Mouse (Mus musculus): ENCODE data around the gene G530012D18Rik. TPM values are rescaled to one million over a fixed set of nuclear protein-coding genes. Genes with fewer than 3 reads are reported as not detected.
"Not testable (repeated sequence)": the region's sequence is repeated elsewhere in the genome, so short reads cannot be mapped to it uniquely, and the experiment has no call there.

The G530012D18Rik gene
- polyA plus RNA-seq, 1 experiment from 2014 or later: not detected

- not testable (repeated sequence) for H3K27ac ChIP-seq (replicated peaks); H3K27me3 ChIP-seq (ENCODE audit: low read depth, poor library complexity, severe bottlenecking); H3K4me3 ChIP-seq; DNase-seq (ENCODE audit: low spot score); H3K36me3 ChIP-seq; H3K9me3 ChIP-seq (replicated peaks); H3K4me1 ChIP-seq
- 89% methylated on average over 8 of the region's 8 CpGs for WGBS
Measured at GRCm38 (mm10) chr1:85592526-85592925, 17.1 kb downstream of the G530012D18Rik start.

- H3K27ac ChIP-seq (replicated peaks); H3K4me1 ChIP-seq; H3K36me3 ChIP-seq; H3K9me3 ChIP-seq (replicated peaks); H3K27me3 ChIP-seq (ENCODE audit: low read depth, poor library complexity, severe bottlenecking); H3K4me3 ChIP-seq; DNase-seq (ENCODE audit: low spot score): not testable (repeated sequence)
- WGBS: 79% methylated on average over 17 of the region's 17 CpGs
Measured at GRCm38 (mm10) chr1:85598271-85599012, 23.0 kb downstream of the G530012D18Rik start, which contains the start of gene Sp110. TSS of gene Sp110 (minus strand) at chr1:85598817.

- 50% methylated on average over 1 of the region's 5 CpGs for whole genome bisulfite sequencing
Measured at GRCm38 (mm10) chr1:85600078-85600477, 24.6 kb downstream of the G530012D18Rik start, which contains the start of gene Sp140. TSS of gene Sp140 (plus strand) at chr1:85600378.

DNA sequence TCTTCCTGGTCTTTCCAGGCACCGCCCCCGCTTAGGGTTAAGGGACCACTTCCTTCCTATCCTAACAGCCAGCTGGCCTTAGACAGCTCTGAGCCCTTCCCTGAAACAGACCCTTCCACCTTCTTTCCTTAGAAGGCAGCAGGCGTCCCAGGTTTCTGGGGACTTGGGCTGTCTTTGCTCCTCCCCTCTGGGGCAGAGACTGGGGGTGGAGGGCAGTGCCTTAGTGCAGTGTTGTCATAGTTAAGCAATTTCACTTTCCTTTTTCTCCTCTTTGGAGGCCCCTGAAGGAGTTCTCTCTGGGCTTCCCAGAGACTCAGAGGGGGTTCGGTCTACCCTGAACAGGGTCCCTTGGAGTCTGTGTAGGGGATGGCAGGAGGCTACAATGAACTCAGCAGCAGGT lies 25.3 kb downstream of the G530012D18Rik start:
- not testable (repeated sequence) for H3K4me3 ChIP-seq; H3K27me3 ChIP-seq (ENCODE audit: low read depth, poor library complexity, severe bottlenecking); H3K9me3 ChIP-seq (replicated peaks); H3K36me3 ChIP-seq; DNase-seq (ENCODE audit: low spot score); H3K27ac ChIP-seq (replicated peaks); H3K4me1 ChIP-seq
- 61% methylated on average over 4 of the region's 4 CpGs for WGBS

More at GRCm38 (mm10) chr1:85600078-85600477, 24.6 kb downstream of the G530012D18Rik start, which contains the start of gene Sp140:
- H3K27me3 ChIP-seq (ENCODE audit: low read depth, poor library complexity, severe bottlenecking); H3K4me1 ChIP-seq; DNase-seq (ENCODE audit: low spot score); H3K27ac ChIP-seq (replicated peaks); H3K36me3 ChIP-seq; H3K9me3 ChIP-seq (replicated peaks); H3K4me3 ChIP-seq: not testable (repeated sequence)

- not testable (repeated sequence) for DNase-seq (ENCODE audit: low spot score); H3K4me3 ChIP-seq; H3K4me1 ChIP-seq; H3K36me3 ChIP-seq; H3K27me3 ChIP-seq (ENCODE audit: low read depth, poor library complexity, severe bottlenecking); H3K27ac ChIP-seq (replicated peaks)
- peaks cover 12% of the 10 kb centered on the region for H3K9me3 ChIP-seq (replicated peaks)
- 100% methylated on average over 1 of the region's 1 CpGs for WGBS
Measured at GRCm38 (mm10) chr1:85604341-85604740, 28.9 kb downstream of the G530012D18Rik start.

- H3K27me3 ChIP-seq (ENCODE audit: low read depth, poor library complexity, severe bottlenecking); H3K9me3 ChIP-seq (replicated peaks); H3K27ac ChIP-seq (replicated peaks): not testable (repeated sequence)
Measured at GRCm38 (mm10) chr1:85608361-85608760, 32.9 kb downstream of the G530012D18Rik start.

DNA sequence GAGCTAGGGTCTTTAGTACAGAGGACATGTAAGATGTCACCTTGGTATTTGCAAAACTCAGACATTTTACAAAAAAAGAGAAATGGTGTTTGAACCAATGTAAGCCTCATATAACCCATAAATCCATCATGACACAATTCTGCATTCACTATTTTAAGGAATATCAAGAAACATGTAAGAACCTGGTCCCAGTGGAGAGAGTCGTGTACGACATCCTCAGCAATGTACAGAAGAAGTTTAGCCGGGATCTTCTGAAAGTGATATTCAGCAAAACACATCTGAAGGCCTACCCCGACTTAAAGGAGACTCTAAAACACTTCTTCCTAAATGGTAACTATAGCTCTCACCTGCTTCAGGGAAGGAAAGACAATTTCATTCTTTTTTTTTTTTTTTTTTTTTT lies 35.1 kb downstream of the G530012D18Rik start:
- H3K27me3 ChIP-seq (ENCODE audit: low read depth, poor library complexity, severe bottlenecking); DNase-seq (ENCODE audit: low spot score); H3K27ac ChIP-seq (replicated peaks); H3K36me3 ChIP-seq; H3K9me3 ChIP-seq (replicated peaks); H3K4me1 ChIP-seq; H3K4me3 ChIP-seq: not testable (repeated sequence)
- no CpG with 5 or more reads among the region's 4 CpGs for WGBS

More at GRCm38 (mm10) chr1:85608361-85608760, 32.9 kb downstream of the G530012D18Rik start:
- not testable (repeated sequence) for H3K4me1 ChIP-seq; DNase-seq (ENCODE audit: low spot score); H3K36me3 ChIP-seq; H3K4me3 ChIP-seq
- WGBS: 82% methylated on average over 3 of the region's 4 CpGs

GRCm38 (mm10) chr1:85615096-85615495 lies 39.6 kb downstream of the G530012D18Rik start:
- peaks cover 12% of the 10 kb centered on the region; the same call in 1 of the 2 replicates for H3K9me3 ChIP-seq (replicated peaks)
- not testable (repeated sequence) for DNase-seq (ENCODE audit: low spot score); H3K36me3 ChIP-seq; H3K27me3 ChIP-seq (ENCODE audit: low read depth, poor library complexity, severe bottlenecking); H3K4me1 ChIP-seq; H3K4me3 ChIP-seq; H3K27ac ChIP-seq (replicated peaks)
- 90% methylated on average over 3 of the region's 3 CpGs for WGBS

DNA sequence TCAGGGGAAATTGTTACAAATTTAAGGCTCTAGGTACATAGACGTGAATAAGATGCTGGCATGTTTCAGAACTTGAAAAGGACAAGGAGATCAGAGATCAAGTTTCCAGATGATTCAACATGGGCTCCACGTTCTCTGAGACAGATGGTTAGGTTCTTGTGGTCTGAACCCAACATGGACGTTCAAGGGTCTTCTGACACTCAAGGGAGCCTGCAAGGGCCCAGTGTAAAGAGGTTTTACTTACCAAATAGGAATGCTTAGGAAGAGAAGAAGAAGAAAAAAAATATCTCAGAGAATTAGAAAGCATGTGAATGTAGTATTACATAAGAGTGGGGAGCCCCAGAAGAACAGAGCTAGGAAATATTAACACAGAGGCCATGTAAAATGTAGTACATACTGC lies 40.3 kb downstream of the G530012D18Rik start:
- H3K9me3 ChIP-seq (replicated peaks); H3K4me1 ChIP-seq; H3K4me3 ChIP-seq; H3K27ac ChIP-seq (replicated peaks); H3K36me3 ChIP-seq; H3K27me3 ChIP-seq (ENCODE audit: low read depth, poor library complexity, severe bottlenecking); DNase-seq (ENCODE audit: low spot score): not testable (repeated sequence)
- 78% methylated on average over 3 of the region's 3 CpGs for WGBS

- not testable (repeated sequence) for H3K27ac ChIP-seq (replicated peaks); H3K9me3 ChIP-seq (replicated peaks); H3K4me1 ChIP-seq; DNase-seq (ENCODE audit: low spot score); H3K4me3 ChIP-seq; H3K27me3 ChIP-seq (ENCODE audit: low read depth, poor library complexity, severe bottlenecking); H3K36me3 ChIP-seq
- WGBS: 68% methylated on average over 4 of the region's 5 CpGs
Measured at GRCm38 (mm10) chr1:85617161-85617560, 41.7 kb downstream of the G530012D18Rik start.

DNA sequence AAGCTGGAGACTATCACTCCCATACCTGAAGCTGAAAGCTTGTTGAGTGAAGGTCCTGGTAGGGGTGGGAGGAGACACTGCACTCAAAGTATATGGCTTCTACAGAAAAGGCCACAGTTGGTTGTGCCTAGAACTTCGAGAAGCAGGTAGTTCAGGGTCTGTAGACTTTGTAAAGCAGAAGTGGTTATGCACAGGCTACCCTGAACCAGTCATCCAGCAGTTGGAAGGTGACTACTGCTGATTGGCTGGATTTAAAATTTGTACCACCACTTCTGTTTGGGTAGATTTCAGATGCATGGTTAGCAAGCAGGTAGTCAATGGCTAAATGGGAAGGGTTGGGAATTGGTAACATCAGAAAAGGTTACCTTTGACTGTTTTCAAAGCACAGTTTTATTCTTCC lies 43.2 kb downstream of the G530012D18Rik start:
- not testable (repeated sequence) for H3K36me3 ChIP-seq; H3K27ac ChIP-seq (replicated peaks); DNase-seq (ENCODE audit: low spot score); H3K27me3 ChIP-seq (ENCODE audit: low read depth, poor library complexity, severe bottlenecking); H3K4me3 ChIP-seq; H3K9me3 ChIP-seq (replicated peaks); H3K4me1 ChIP-seq
- WGBS: 73% methylated on average over 1 of the region's 1 CpGs

Data from midbrain, embryonic 10.5 days (tissue).